Mouse (Mus musculus) megakaryocyte progenitor cell, adult 5-6 weeks (primary cell): ENCODE measurements around the gene Marveld2. TPM values are rescaled to one million over a fixed set of nuclear protein-coding genes. Genes with fewer than 3 reads are reported as not detected.

Experiments
- total RNA-seq, 2 experiments: library from RNA; stranded (forward) in 1 of 2; stranded (reverse) in 1 of 2; fragments of 157-497, 149-512 nt in 1 of 2; fragments of 200-1000 nt in 1 of 2; gene quantifications; 2 replicates each; pipeline versions ENCODE4 v1.2.3 to v1.2.4; 2015 to 2017

Gene Marveld2
- total RNA-seq, 2 experiments from 2014 or later, result 0.27 to 0.62 TPM

Other genes with a start within 250 kb of the Marveld2 start
- gene Naip1, start 164.1 kb downstream of the Marveld2 start, total RNA-seq (2015), result 0.05 TPM in 1 of 2 replicates, not detected in the other
- gene Naip1, start 164.1 kb downstream of the Marveld2 start, total RNA-seq (2017), result not detected in 2 replicates
- 62.5 and 69.7 TPM in 2 replicates for gene Gtf2h2, start 124.4 kb downstream of the Marveld2 start, total RNA-seq (2015)
- gene Gtf2h2, start 124.4 kb downstream of the Marveld2 start, total RNA-seq (2017), result 57.3 and 66.1 TPM in 2 replicates
- 0.30 TPM in 1 of 2 replicates, not detected in the other for gene Ocln, start 64.3 kb downstream of the Marveld2 start, total RNA-seq (2015)
- gene Ocln, start 64.3 kb downstream of the Marveld2 start, total RNA-seq (2017), result not detected in 2 replicates
- 391 and 416 TPM in 2 replicates for gene Ak6, start 34.0 kb upstream of the Marveld2 start, total RNA-seq (2015)
- gene Ak6, start 34.0 kb upstream of the Marveld2 start, total RNA-seq (2017), result 317 and 335 TPM in 2 replicates
- 30.2 and 33.0 TPM in 2 replicates for gene Rad17, start 34.1 kb upstream of the Marveld2 start, total RNA-seq (2015)
- 34.9 and 38.4 TPM in 2 replicates for gene Rad17, start 34.1 kb upstream of the Marveld2 start, total RNA-seq (2017)
- 62.2 and 84.3 TPM in 2 replicates for gene Taf9, start 34.6 kb upstream of the Marveld2 start, total RNA-seq (2015)
- 37.0 and 56.6 TPM in 2 replicates for gene Taf9, start 34.6 kb upstream of the Marveld2 start, total RNA-seq (2017)
- 24.0 and 28.2 TPM in 2 replicates for gene Ccdc125, start 52.7 kb upstream of the Marveld2 start, total RNA-seq (2015)
- gene Ccdc125, start 52.7 kb upstream of the Marveld2 start, total RNA-seq (2017), result 48.0 and 48.1 TPM in 2 replicates
- 55.6 and 55.9 TPM in 2 replicates for gene Cdk7, start 114.0 kb upstream of the Marveld2 start, total RNA-seq (2015)
- gene Cdk7, start 114.0 kb upstream of the Marveld2 start, total RNA-seq (2017), result 51.1 and 56.8 TPM in 2 replicates
- 86.2 and 90.4 TPM in 2 replicates for gene Mrps36, start 127.7 kb upstream of the Marveld2 start, total RNA-seq (2015)
- 73.0 and 75.8 TPM in 2 replicates for gene Mrps36, start 127.7 kb upstream of the Marveld2 start, total RNA-seq (2017)
- 64.8 and 71.7 TPM in 2 replicates for gene Cenph, start 158.9 kb upstream of the Marveld2 start, total RNA-seq (2015)
- gene Cenph, start 158.9 kb upstream of the Marveld2 start, total RNA-seq (2017), result 66.3 and 67.7 TPM in 2 replicates
- gene Ccnb1, start 169.6 kb upstream of the Marveld2 start, total RNA-seq (2015), result 152 and 153 TPM in 2 replicates
- gene Ccnb1, start 169.6 kb upstream of the Marveld2 start, total RNA-seq (2017), result 181 and 194 TPM in 2 replicates
- gene Slc30a5, start 216.5 kb upstream of the Marveld2 start, total RNA-seq (2015), result 127 and 130 TPM in 2 replicates
- gene Slc30a5, start 216.5 kb upstream of the Marveld2 start, total RNA-seq (2017), result 99.7 and 101 TPM in 2 replicates